Mouse (Mus musculus) megakaryocyte, embryonic 14.5 days (primary cell): Measurements from ENCODE around the gene Pknox2.

Experiments used
- FLI1 ChIP-seq: IDR thresholded peaks from 2 replicates; pipeline ENCODE4 v1.6.1; 2012; ENCODE audit warnings: low read length, inconsistent platforms, mixed read lengths
- GATA1 ChIP-seq: IDR thresholded peaks from 3 replicates; pipeline ENCODE4 v1.6.1; 2012; ENCODE audit warnings: mixed read lengths, low read length, inconsistent platforms, borderline replicate concordance

DNA sequence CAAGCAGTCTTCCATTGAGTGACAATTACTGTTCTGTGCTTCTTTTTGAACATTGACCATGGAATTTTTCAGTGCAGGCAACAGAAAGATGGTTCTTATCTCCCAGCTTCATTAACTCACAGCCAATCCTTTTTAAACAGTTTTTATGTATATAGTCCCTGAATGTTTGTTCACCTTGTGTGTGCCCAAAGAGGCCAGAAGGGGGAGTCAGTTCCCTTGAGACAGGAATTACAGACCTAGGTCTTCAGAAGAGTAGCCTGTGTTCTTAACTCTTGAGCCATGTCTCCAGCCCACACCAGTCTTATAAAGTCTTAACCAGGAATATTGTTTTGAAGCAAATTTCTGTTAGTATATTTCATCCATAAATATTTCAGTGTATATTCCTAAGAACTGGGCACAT lies 270.4 kb downstream of the Pknox2 start:
- TF ChIP-seq GATA1 (no peak), FLI1 (no peak)
